Mouse (Mus musculus): Measurements from ENCODE around the gene Taldo1. TPM values are rescaled to one million over a fixed set of nuclear protein-coding genes. Genes with fewer than 3 reads are reported as not detected.

Taldo1 gene
- polyA plus RNA-seq (2012; rRNA removed), result 216 and 235 TPM in 2 replicates

DNA sequence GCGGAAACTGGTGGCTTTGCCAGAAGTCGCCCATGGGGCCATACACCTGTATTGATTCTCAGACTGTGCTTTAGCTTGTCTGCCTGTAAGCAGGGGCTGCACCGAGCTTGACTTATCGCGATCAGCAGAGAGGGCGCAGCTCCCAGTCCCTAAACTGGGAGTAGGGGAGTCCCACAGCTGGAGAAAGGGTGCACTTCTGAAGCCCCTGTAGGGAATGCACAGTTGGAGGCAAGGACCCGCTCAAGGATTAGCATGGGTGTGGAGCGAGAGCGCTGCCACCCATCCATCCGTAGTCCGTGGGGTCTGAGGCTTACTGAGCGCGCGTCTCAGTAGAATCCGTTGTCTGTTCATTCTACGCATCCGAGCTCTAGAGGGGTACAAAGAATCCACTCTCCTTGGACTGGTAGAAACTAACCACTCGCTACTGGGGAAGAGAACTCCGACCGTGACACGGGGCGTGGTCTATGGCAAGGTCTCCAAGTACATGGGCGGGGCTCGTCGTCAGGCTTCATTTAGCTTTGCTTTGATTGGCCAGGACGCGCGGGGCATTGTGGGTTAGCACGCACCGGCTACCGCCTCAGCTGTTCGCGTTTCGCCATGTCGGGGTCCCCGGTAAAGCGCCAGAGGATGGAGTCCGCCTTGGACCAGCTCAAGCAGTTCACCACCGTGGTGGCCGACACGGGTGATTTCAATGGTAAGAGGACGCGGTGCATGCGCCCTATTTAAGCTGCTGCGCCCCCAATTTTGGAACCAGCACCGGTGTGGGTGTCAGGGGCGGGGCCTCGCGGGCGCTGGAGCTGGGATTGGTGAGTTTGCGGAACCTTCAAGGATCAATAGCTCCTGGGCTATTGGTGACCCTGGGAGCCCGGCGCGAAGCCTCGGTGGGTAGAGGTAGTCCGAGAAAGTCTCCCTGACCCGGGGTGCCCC is at the start of gene Taldo1:
Gene Taldo1 (plus strand): TSS at position 575 of the 927 bp plus-strand sequence.
- peaks cover 8% of the 10 kb centered on the region for H3K4me1 ChIP-seq (replicated peaks; ENCODE audit: control insufficient read depth, insufficient read depth, low read length)
- DNase-seq, result peak; percentile 99
- H3K27ac ChIP-seq (ENCODE audit: control insufficient read depth, insufficient read depth, low read length), result peak within 1 kb of the TSS; percentile 8; the same call in 1 of the 2 replicates
- H3K36me3 ChIP-seq (ENCODE audit: control insufficient read depth, insufficient read depth, low read length), result peaks cover 9% of the 10 kb centered on the region; the same call in 1 of the 2 replicates
- TF ChIP-seq POLR2A (IDR thresholded peaks at IDR 0.05; ENCODE audit: control insufficient read depth, extremely low read depth, insufficient read depth, low read length, poor library complexity), result peak; percentile 67; the same call in 1 of the 2 replicates
- no peak for TF ChIP-seq CTCF (IDR thresholded peaks at IDR 0.05; ENCODE audit: borderline replicate concordance, control insufficient read depth, extremely low read depth, insufficient read depth, low read length, poor library complexity)
- WGBS, result under 1% methylated on average over 57 of the region's 57 CpGs
- H3K4me3 ChIP-seq (ENCODE audit: control insufficient read depth, insufficient read depth, low read length), result peak within 1 kb of the TSS; percentile 81
- H3K27me3 ChIP-seq (ENCODE audit: control insufficient read depth, insufficient read depth, low read length), result no peaks in the 10 kb centered on the region

GRCm38 (mm10) chr7:141343230-141343629 is 48.8 kb upstream of the Taldo1 start:
- Histone ChIP-seq H3K27me3 (ENCODE audit: control insufficient read depth, insufficient read depth, low read length) (no peaks in the 10 kb centered on the region), H3K27ac (ENCODE audit: control insufficient read depth, insufficient read depth, low read length) (no peak overlapping the region), H3K36me3 (ENCODE audit: control insufficient read depth, insufficient read depth, low read length) (no peaks in the 10 kb centered on the region), H3K4me3 (ENCODE audit: control insufficient read depth, insufficient read depth, low read length) (no peak overlapping the region), H3K4me1 (replicated peaks; ENCODE audit: control insufficient read depth, insufficient read depth, low read length) (peaks cover 8% of the 10 kb centered on the region)
- DNase-seq, result no peak
- WGBS, result 94% methylated on average over 2 of the region's 2 CpGs
- TF ChIP-seq CTCF (IDR thresholded peaks at IDR 0.05; ENCODE audit: borderline replicate concordance, control insufficient read depth, extremely low read depth, insufficient read depth, low read length, poor library complexity) (no peak), POLR2A (IDR thresholded peaks at IDR 0.05; ENCODE audit: control insufficient read depth, extremely low read depth, insufficient read depth, low read length, poor library complexity) (no peak)

GRCm38 (mm10) chr7:141343696-141344095 is 48.3 kb upstream of the Taldo1 start:
- WGBS, result 75% methylated on average over 7 of the region's 7 CpGs
- TF ChIP-seq CTCF (IDR thresholded peaks at IDR 0.05; ENCODE audit: borderline replicate concordance, control insufficient read depth, extremely low read depth, insufficient read depth, low read length, poor library complexity) (no peak), POLR2A (IDR thresholded peaks at IDR 0.05; ENCODE audit: control insufficient read depth, extremely low read depth, insufficient read depth, low read length, poor library complexity) (no peak)
- Histone ChIP-seq H3K36me3 (ENCODE audit: control insufficient read depth, insufficient read depth, low read length) (no peaks in the 10 kb centered on the region), H3K27me3 (ENCODE audit: control insufficient read depth, insufficient read depth, low read length) (no peaks in the 10 kb centered on the region), H3K27ac (ENCODE audit: control insufficient read depth, insufficient read depth, low read length) (no peak overlapping the region), H3K4me1 (replicated peaks; ENCODE audit: control insufficient read depth, insufficient read depth, low read length) (peaks cover 4% of the 10 kb centered on the region), H3K4me3 (ENCODE audit: control insufficient read depth, insufficient read depth, low read length) (no peak overlapping the region)
- DNase-seq, result no peak

- no peaks in the 10 kb centered on the region for H3K36me3 ChIP-seq (ENCODE audit: control insufficient read depth, insufficient read depth, low read length)
- 26% methylated on average over 5 of the region's 5 CpGs for WGBS
- DNase-seq, result no peak
- no peaks in the 10 kb centered on the region for H3K27me3 ChIP-seq (ENCODE audit: control insufficient read depth, insufficient read depth, low read length)
- no peak for TF ChIP-seq POLR2A (IDR thresholded peaks at IDR 0.05; ENCODE audit: control insufficient read depth, extremely low read depth, insufficient read depth, low read length, poor library complexity)
- no peak for TF ChIP-seq CTCF (IDR thresholded peaks at IDR 0.05; ENCODE audit: borderline replicate concordance, control insufficient read depth, extremely low read depth, insufficient read depth, low read length, poor library complexity)
- no peaks in the 10 kb centered on the region for H3K4me1 ChIP-seq (replicated peaks; ENCODE audit: control insufficient read depth, insufficient read depth, low read length)
- H3K27ac ChIP-seq (ENCODE audit: control insufficient read depth, insufficient read depth, low read length), result no peak overlapping the region; the same call in 1 of the 2 replicates
- H3K4me3 ChIP-seq (ENCODE audit: control insufficient read depth, insufficient read depth, low read length), result no peak overlapping the region
Observed at GRCm38 (mm10) chr7:141344787-141345186, 47.2 kb upstream of the Taldo1 start.

GRCm38 (mm10) chr7:141351061-141351460 is 40.9 kb upstream of the Taldo1 start:
- WGBS, result 83% methylated on average over 6 of the region's 6 CpGs
- no peak for DNase-seq
- Histone ChIP-seq H3K27ac (ENCODE audit: control insufficient read depth, insufficient read depth, low read length) (no peak overlapping the region), H3K36me3 (ENCODE audit: control insufficient read depth, insufficient read depth, low read length) (no peaks in the 10 kb centered on the region), H3K4me1 (replicated peaks; ENCODE audit: control insufficient read depth, insufficient read depth, low read length) (no peaks in the 10 kb centered on the region), H3K4me3 (ENCODE audit: control insufficient read depth, insufficient read depth, low read length) (no peak overlapping the region), H3K27me3 (ENCODE audit: control insufficient read depth, insufficient read depth, low read length) (no peaks in the 10 kb centered on the region; the same call in 1 of the 2 replicates)
- TF ChIP-seq POLR2A (IDR thresholded peaks at IDR 0.05; ENCODE audit: control insufficient read depth, extremely low read depth, insufficient read depth, low read length, poor library complexity) (no peak), CTCF (IDR thresholded peaks at IDR 0.05; ENCODE audit: borderline replicate concordance, control insufficient read depth, extremely low read depth, insufficient read depth, low read length, poor library complexity) (no peak)

GRCm38 (mm10) chr7:141355051-141355450 is 36.9 kb upstream of the Taldo1 start:
- TF ChIP-seq POLR2A (IDR thresholded peaks at IDR 0.05; ENCODE audit: control insufficient read depth, extremely low read depth, insufficient read depth, low read length, poor library complexity), result no peak
- TF ChIP-seq CTCF (IDR thresholded peaks at IDR 0.05; ENCODE audit: borderline replicate concordance, control insufficient read depth, extremely low read depth, insufficient read depth, low read length, poor library complexity), result no peak
- Histone ChIP-seq H3K36me3 (ENCODE audit: control insufficient read depth, insufficient read depth, low read length) (no peaks in the 10 kb centered on the region), H3K27me3 (ENCODE audit: control insufficient read depth, insufficient read depth, low read length) (no peaks in the 10 kb centered on the region; the same call in 1 of the 2 replicates), H3K4me1 (replicated peaks; ENCODE audit: control insufficient read depth, insufficient read depth, low read length) (0 out of 2 replicates have a peak, but pooled peaks cover 2% of the 10 kb centered on the region), H3K4me3 (ENCODE audit: control insufficient read depth, insufficient read depth, low read length) (no peak overlapping the region), H3K27ac (ENCODE audit: control insufficient read depth, insufficient read depth, low read length) (no peak overlapping the region)
- WGBS, result 95% methylated on average over 8 of the region's 8 CpGs
- no peak for DNase-seq

Data from thymus, adult 2 months (tissue).